Comparison of ENCODE assay signal across 23 mouse cellular contexts in genomic region chr11:68822326-68822725, GRCm38 (mm10). TPM values are rescaled to one million over a fixed set of nuclear protein-coding genes. Genes with fewer than 3 reads are reported as not detected.
DNase-seq lines count a peak whose midpoint lies in the region; ATAC-seq and TF ChIP-seq lines count a peak whose summit lies in the region.
"Had no signal": no experiment of that assay in that cellular context is flagged by ENCODE, and none has a peak within 500 bp of the region (broad histone marks: within the 10 kb centered on the region; RNA-seq: fewer than 3 reads in every experiment).

No protein-coding gene starts in this region.

- no peak for TF ChIP-seq POLR2A in myocyte (IDR thresholded peaks at IDR 0.05; ENCODE audit: insufficient read length, low read depth)

- H3K79me2 ChIP-seq in myocyte (ENCODE audit: control insufficient read depth, insufficient read depth) = no peaks in the 10 kb centered on the region

- 73% methylated on average over 15 of the region's 15 CpGs for WGBS in heart, embryonic 13.5 days
- 86% methylated on average over 15 of the region's 15 CpGs for WGBS in heart, embryonic 11.5 days (ENCODE audit: insufficient replicate concordance)
- WGBS in stomach, postnatal 0 days = 79% methylated on average over 15 of the region's 15 CpGs

- no peak for TF ChIP-seq EP300 in stomach, postnatal 0 days (optimal IDR thresholded peaks at IDR 0.05)

- no peak overlapping the region for H3K9ac ChIP-seq in heart, embryonic 13.5 days
- no peak overlapping the region for H3K9ac ChIP-seq in heart, embryonic 11.5 days (ENCODE audit: low read depth, low read length)
- H3K9ac ChIP-seq in stomach, postnatal 0 days (ENCODE audit: low read length) = no peak overlapping the region
- H3K9ac ChIP-seq: embryonic facial prominence, embryonic 15.5 days; forebrain, embryonic 12.5 days; forebrain, embryonic 15.5 days; hindbrain, embryonic 12.5 days; hindbrain, embryonic 15.5 days had no signal

- intact Hi-C loops in heart, postnatal 36 days (cut with DNase I) = no loop called here

- H3K36me3 ChIP-seq in heart, embryonic 13.5 days = peaks cover 94% of the 10 kb centered on the region
- H3K36me3 ChIP-seq in heart, embryonic 11.5 days (ENCODE audit: control insufficient read depth, insufficient read depth, low read length) = peaks cover 23% of the 10 kb centered on the region
- H3K36me3 ChIP-seq in myocyte (ENCODE audit: control insufficient read depth, insufficient read depth) = peaks cover 27% of the 10 kb centered on the region
- peaks cover 25% of the 10 kb centered on the region; the same call in 1 of the 2 replicates for H3K36me3 ChIP-seq in stomach, postnatal 0 days (ENCODE audit: control insufficient read depth, insufficient read depth, low read length)

- no peak for TF ChIP-seq CTCF in stomach, postnatal 0 days (IDR thresholded peaks at IDR 0.05; ENCODE audit: low read depth)

- H3K4me3 ChIP-seq in heart, embryonic 13.5 days = no peak overlapping the region
- H3K4me3 ChIP-seq in heart, embryonic 11.5 days (ENCODE audit: low read depth, low read length) = no peak overlapping the region
- H3K4me3 ChIP-seq in myocyte = no peak overlapping the region
- no peak overlapping the region for H3K4me3 ChIP-seq in stomach, postnatal 0 days (ENCODE audit: low read depth, low read length)
- H3K4me3 ChIP-seq: embryonic facial prominence, embryonic 15.5 days; forebrain, embryonic 12.5 days; forebrain, embryonic 15.5 days; hindbrain, embryonic 12.5 days; hindbrain, embryonic 15.5 days had no signal

- H3K27me3 ChIP-seq in heart, embryonic 13.5 days (replicated peaks) = no peaks in the 10 kb centered on the region
- no peaks in the 10 kb centered on the region for H3K27me3 ChIP-seq in heart, embryonic 11.5 days (ENCODE audit: control insufficient read depth, insufficient read depth, low read length)
- H3K27me3 ChIP-seq in myocyte (ENCODE audit: control insufficient read depth, insufficient read depth, insufficient read length) = no peaks in the 10 kb centered on the region
- H3K27me3 ChIP-seq in stomach, postnatal 0 days (ENCODE audit: control insufficient read depth, insufficient read depth, low read length) = no peaks in the 10 kb centered on the region
- H3K27me3 ChIP-seq: embryonic facial prominence, embryonic 15.5 days; forebrain, embryonic 12.5 days; forebrain, embryonic 15.5 days; hindbrain, embryonic 12.5 days; hindbrain, embryonic 15.5 days had no signal

- no peak overlapping the region for H3K4me2 ChIP-seq in heart, embryonic 13.5 days
- H3K4me2 ChIP-seq in heart, embryonic 11.5 days = no peak overlapping the region
- H3K4me2 ChIP-seq in myocyte (ENCODE audit: low read depth) = no peak overlapping the region
- no peak overlapping the region for H3K4me2 ChIP-seq in stomach, postnatal 0 days (replicated peaks; ENCODE audit: low read depth)
- H3K4me2 ChIP-seq: embryonic facial prominence, embryonic 15.5 days; forebrain, embryonic 12.5 days; forebrain, embryonic 15.5 days; hindbrain, embryonic 12.5 days; hindbrain, embryonic 15.5 days had no signal

- no peak overlapping the region for H3K27ac ChIP-seq in heart, embryonic 13.5 days (replicated peaks)
- H3K27ac ChIP-seq in heart, embryonic 11.5 days (ENCODE audit: low read depth, low read length) = no peak overlapping the region
- H3K27ac ChIP-seq in stomach, postnatal 0 days (replicated peaks) = no peak overlapping the region
- H3K27ac ChIP-seq: embryonic facial prominence, embryonic 15.5 days; forebrain, embryonic 12.5 days; forebrain, embryonic 15.5 days; hindbrain, embryonic 12.5 days; hindbrain, embryonic 15.5 days had no signal

- peaks cover 17% of the 10 kb centered on the region; the same call in 1 of the 2 replicates for H3K4me1 ChIP-seq in heart, embryonic 13.5 days
- peaks cover 3% of the 10 kb centered on the region; the same call in 1 of the 2 replicates for H3K4me1 ChIP-seq in heart, embryonic 11.5 days (ENCODE audit: control insufficient read depth, insufficient read depth, low read length)
- no peaks in the 10 kb centered on the region for H3K4me1 ChIP-seq in stomach, postnatal 0 days (replicated peaks; ENCODE audit: control insufficient read depth, insufficient read depth)
- H3K4me1 ChIP-seq: embryonic facial prominence, embryonic 15.5 days; forebrain, embryonic 12.5 days; forebrain, embryonic 15.5 days; hindbrain, embryonic 12.5 days; hindbrain, embryonic 15.5 days had no signal

- DNase-seq in heart, adult 11 months = peak; percentile 85
- DNase-seq in heart, postnatal 36 days = no peak
- DNase-seq in stomach, postnatal 0 days (ENCODE audit: low spot score) = no peak
- DNase-seq: adrenal gland, adult 2 months; adrenal gland, postnatal 25 days; cerebellum, adult 11-12 months; cerebellum, adult 8-10 months; cerebellum, postnatal 10 days; cerebellum, postnatal 36 days; embryo, embryonic 11 days; gastrocnemius, postnatal 10 days; gastrocnemius, postnatal 36 days; kidney, adult 2 months had no signal

- no peaks in the 10 kb centered on the region for H3K9me3 ChIP-seq in heart, embryonic 13.5 days
- H3K9me3 ChIP-seq in heart, embryonic 11.5 days (replicated peaks; ENCODE audit: control insufficient read depth, low read length) = no peaks in the 10 kb centered on the region
- no peaks in the 10 kb centered on the region for H3K9me3 ChIP-seq in stomach, postnatal 0 days (ENCODE audit: control insufficient read depth, low read length)
- H3K9me3 ChIP-seq: embryonic facial prominence, embryonic 15.5 days; forebrain, embryonic 12.5 days; forebrain, embryonic 15.5 days; hindbrain, embryonic 12.5 days; hindbrain, embryonic 15.5 days had no signal

- H3ac ChIP-seq in myocyte (ENCODE audit: control insufficient read depth, insufficient read length) = no peak overlapping the region

- ATAC-seq in heart, embryonic 13.5 days (ENCODE audit: extremely low read depth, insufficient number of reproducible peaks, low FRiP score, low TSS enrichment) = peak; percentile 8; the same call in 1 of the 2 replicates
- ATAC-seq in heart, embryonic 11.5 days (replicated peaks; ENCODE audit: insufficient number of reproducible peaks, low FRiP score, low TSS enrichment) = no peak
- peak; percentile 33; the same call in 1 of the 2 replicates for ATAC-seq in stomach, postnatal 0 days (ENCODE audit: low FRiP score, low TSS enrichment)
- ATAC-seq: CD4-positive, CD25-positive, alpha-beta regulatory T cell, adult 4 months; forebrain, embryonic 15.5 days; intestine, postnatal 0 days had no signal

TF ChIP-seq in myocyte, 11 proteins besides CTCF, POLR2A, EP300 and RAD21:
- TF ChIP-seq TCF3 (IDR thresholded peaks at IDR 0.05; ENCODE audit: insufficient read length, low read depth) = no peak
- peak; percentile 36 for TF ChIP-seq POLR2AphosphoS2 (IDR thresholded peaks at IDR 0.05; ENCODE audit: insufficient read length, low read depth)
TF ChIP-seq in myocyte: peak in this region for 1.

RNA-seq across cellular contexts. Expression of gene Ndel1, which starts 49.3 kb away (rescaled TPM):
- total RNA-seq in heart, postnatal 36 days (2021) = 10 to 100 TPM; 60.9 to 71.3 TPM
- polyA plus RNA-seq in heart, embryonic 13.5 days (2015; fragmentation: Nextera tagmentation; extraction: Ambion mirVana) = 56.7 and 61.6 TPM in 2 replicates
- polyA plus RNA-seq in heart, embryonic 11.5 days (2014; fragmentation: Nextera tagmentation; extraction: Ambion mirVana) = 52.5 and 59.9 TPM in 2 replicates
- 36.7 TPM for polyA plus RNA-seq in myocyte (2012; fragmentation: generic; extraction: Trizol)
- polyA plus RNA-seq in stomach, postnatal 0 days (2015; fragmentation: Nextera tagmentation; extraction: Ambion mirVana) = 86.4 and 92.6 TPM in 2 replicates
